Mouse (Mus musculus) ES-CJ7 (cell line): ENCODE measurements at regions not wholly inside any gene's neighbourhood (a gene's known extent, or its start where the extent isn't known, plus 50 kb on each side); places are given as distances from the start of the nearest gene placed in this dataset.

Experiments used
- DNase-seq: peaks from one replicate; pipeline ENCODE4 v3.0.0; 2011; ENCODE audit warnings: low read depth, low spot score

- DNase-seq: no peak
These were observed 1899.9 kb upstream of the Slc39a10 start for GRCm38 (mm10) chr1:48792573-48792972.

GRCm38 (mm10) chr1:48753252-48753755 is 1860.7 kb upstream of the Slc39a10 start:
- DNase-seq: no peak

GRCm38 (mm10) chr1:48733580-48733979 is 1840.9 kb upstream of the Slc39a10 start:
- no peak for DNase-seq

- peak; percentile 19 for DNase-seq
These were observed 1816.0 kb upstream of the Slc39a10 start for GRCm38 (mm10) chr1:48708606-48709005.
